Mouse (Mus musculus): Measurements from ENCODE around the gene Nsg1. TPM values are rescaled to one million over a fixed set of nuclear protein-coding genes. Genes with fewer than 3 reads are reported as not detected.

Nsg1 gene
- polyA plus RNA-seq, 1 experiment from 2014 or later: 1,460 TPM

DNA sequence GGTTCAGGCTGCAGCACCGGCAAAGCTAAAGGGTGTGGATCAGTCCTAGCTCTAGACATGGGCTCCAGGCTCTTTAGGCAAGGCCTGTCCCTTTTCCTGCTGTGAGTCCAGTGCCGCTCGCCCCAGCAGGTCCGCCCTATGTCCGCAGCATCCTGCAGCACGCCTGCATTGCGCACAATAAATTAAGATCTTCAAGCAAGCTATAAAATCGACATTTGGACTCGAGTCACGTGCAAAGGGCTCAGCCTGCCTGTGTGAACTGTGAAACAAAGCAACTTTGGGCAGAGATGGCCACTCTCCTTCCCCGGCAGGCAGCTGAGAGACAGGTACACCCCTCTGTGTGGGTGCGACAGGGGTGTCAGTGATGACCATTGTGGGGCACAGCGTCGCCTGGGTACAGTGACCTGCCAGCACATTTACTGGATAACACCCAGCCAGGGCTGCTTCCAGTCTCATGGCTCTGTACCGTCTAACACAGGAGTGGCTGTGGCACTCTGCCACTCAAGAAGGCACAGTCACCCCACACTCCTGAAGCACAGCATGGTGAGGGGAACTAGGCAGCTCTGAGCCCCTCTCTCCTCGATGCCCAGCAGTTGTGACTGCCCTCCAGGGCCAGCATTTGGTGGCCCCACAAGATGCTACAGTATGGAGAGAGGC lies 14.7 kb upstream of the Nsg1 start:
- Histone ChIP-seq H3K4me2 (no peak overlapping the region), H3K4me3 (replicated peaks) (no peak overlapping the region), H3K36me3 (no peaks in the 10 kb centered on the region), H3K9ac (replicated peaks) (no peak overlapping the region), H3K27ac (replicated peaks) (no peak overlapping the region), H3K9me3 (replicated peaks) (no peaks in the 10 kb centered on the region), H3K4me1 (no peaks in the 10 kb centered on the region; the same call in 1 of the 2 replicates), H3K27me3 (replicated peaks) (no peaks in the 10 kb centered on the region)
- WGBS: 60% methylated on average over 16 of the region's 16 CpGs
- peak; percentile 65; the same call in 1 of the 2 replicates for ATAC-seq (ENCODE audit: low FRiP score)

DNA sequence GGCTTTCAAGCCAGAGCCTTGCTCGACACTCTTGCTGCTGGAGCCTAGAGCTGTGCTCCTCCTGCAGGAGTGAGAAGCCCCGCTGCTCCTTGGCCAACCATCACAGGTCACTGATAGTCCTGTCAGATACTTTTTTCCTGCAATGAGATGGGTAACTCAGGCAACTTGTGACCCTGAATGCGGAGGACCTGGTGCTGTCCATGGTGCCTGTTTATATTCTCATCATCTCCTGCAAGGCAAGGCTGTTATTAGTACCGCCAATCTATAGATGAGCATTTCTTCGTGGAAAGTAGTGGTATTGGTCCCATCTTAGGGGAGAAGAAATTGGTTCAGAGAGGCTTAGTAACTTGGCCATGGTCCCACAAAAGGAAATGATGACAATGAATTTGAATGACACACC lies 14.1 kb upstream of the Nsg1 start:
- H3K4me1 ChIP-seq: no peaks in the 10 kb centered on the region; the same call in 1 of the 2 replicates
- H3K27ac ChIP-seq (replicated peaks): no peak overlapping the region
- 51% methylated on average over 5 of the region's 5 CpGs for WGBS
- no peak overlapping the region for H3K4me3 ChIP-seq (replicated peaks)
- no peak for ATAC-seq (ENCODE audit: low FRiP score)
- no peak overlapping the region for H3K9ac ChIP-seq (replicated peaks)
- no peak overlapping the region for H3K4me2 ChIP-seq
- no peaks in the 10 kb centered on the region for H3K27me3 ChIP-seq (replicated peaks)
- no peaks in the 10 kb centered on the region for H3K36me3 ChIP-seq
- no peaks in the 10 kb centered on the region for H3K9me3 ChIP-seq (replicated peaks)

DNA sequence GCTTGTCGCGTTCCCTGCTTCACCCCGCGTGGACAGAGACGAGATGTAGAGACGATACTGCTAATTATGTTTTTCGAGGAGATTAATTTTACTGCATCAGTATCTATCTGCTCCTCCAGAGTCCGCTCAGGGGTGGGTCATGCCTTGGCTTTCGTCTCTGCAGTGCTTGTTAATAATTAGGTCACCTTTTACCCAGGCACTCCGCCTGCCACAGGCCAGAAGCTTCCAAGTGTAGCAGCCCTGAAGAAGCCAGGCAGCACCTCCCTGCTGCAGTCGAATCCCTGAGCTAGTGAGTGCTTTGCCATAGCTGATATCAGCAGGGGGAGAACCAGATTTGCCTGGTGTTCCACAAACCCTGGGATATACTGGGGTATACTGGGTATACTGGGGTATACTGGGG lies 8.8 kb upstream of the Nsg1 start:
- no peaks in the 10 kb centered on the region for H3K9me3 ChIP-seq (replicated peaks)
- 0 out of 2 replicates have a peak, but pooled peaks have one; percentile 22 for ATAC-seq (ENCODE audit: low FRiP score)
- no peak overlapping the region for H3K4me3 ChIP-seq (replicated peaks)
- no peaks in the 10 kb centered on the region for H3K36me3 ChIP-seq
- H3K9ac ChIP-seq (replicated peaks): no peak overlapping the region
- no peak overlapping the region for H3K4me2 ChIP-seq
- peak overlapping the region; percentile 28; the same call in 1 of the 2 replicates for H3K27ac ChIP-seq (replicated peaks)
- H3K27me3 ChIP-seq (replicated peaks): no peaks in the 10 kb centered on the region
- 60% methylated on average over 11 of the region's 11 CpGs for WGBS
- no peaks in the 10 kb centered on the region for H3K4me1 ChIP-seq

DNA sequence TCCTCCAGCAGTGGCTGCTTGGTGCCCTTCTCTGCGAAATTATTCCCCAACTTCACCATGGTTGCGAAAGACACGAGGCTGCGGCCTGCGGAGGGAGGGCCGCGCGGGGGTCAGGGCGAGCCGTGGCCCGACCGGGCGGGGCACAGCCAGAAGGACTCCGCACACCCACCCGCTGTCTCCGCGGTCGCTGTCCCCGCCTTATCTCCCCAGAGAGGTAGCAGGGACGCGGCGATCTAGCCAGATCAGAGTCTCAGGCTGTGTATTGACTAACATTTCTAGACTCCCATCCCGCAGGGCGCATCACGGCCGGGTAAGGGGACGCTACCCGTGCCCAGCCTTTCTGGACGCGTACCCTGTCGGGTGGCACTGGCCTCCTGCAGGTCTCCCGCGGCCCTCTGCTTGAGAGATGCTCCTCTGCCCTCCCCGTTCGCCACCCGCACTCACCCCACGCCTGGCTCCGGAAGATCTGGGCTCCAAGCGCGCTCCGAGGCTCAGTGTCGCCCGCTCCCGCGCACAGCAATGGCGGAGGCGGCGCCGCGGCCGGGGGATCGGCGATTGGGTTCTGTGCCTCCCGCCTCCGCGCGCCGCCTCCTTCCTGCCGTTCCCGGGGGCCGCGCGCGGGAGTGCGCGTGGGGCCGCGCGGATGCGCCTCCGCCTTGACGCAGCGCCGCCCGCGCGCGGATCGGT lies 617 bp downstream of the Nsg1 start:
- peak overlapping the region; percentile 97 for H3K9ac ChIP-seq (replicated peaks)
- H3K9me3 ChIP-seq (replicated peaks): no peaks in the 10 kb centered on the region
- H3K4me2 ChIP-seq: peak overlapping the region; percentile 80
- H3K36me3 ChIP-seq: peaks cover 29% of the 10 kb centered on the region
- 0 out of 2 replicates have a peak, but pooled peaks cover 4% of the 10 kb centered on the region for H3K27me3 ChIP-seq (replicated peaks)
- WGBS: under 1% methylated on average over 79 of the region's 79 CpGs
- H3K4me1 ChIP-seq: peaks cover 50% of the 10 kb centered on the region
- peak overlapping the region; percentile 86 for H3K4me3 ChIP-seq (replicated peaks)
- peak; percentile 90 for ATAC-seq (ENCODE audit: low FRiP score)
- H3K27ac ChIP-seq (replicated peaks): peak overlapping the region; percentile 98

DNA sequence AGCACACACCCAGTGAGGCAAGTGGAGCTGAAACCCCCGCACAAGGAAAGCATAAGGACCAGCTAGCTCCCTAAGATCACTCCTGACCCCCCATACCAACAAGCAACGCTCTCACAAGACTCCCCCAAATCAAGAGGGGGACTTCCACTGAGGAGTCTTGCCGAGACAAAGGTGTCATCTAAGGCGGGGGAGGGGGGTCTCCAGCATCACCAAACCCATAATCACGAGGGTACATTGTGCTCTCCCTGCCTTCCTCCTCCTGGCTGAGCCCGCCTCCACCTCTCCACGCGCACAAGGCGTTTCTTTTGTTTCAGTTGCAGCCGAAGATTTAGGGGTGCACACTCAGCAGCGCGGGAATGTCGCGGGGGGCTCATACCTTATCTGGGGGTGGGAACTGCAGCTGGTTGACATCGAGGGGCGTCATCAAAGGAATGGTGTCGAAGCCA lies 1.2 kb downstream of the Nsg1 start:
- Histone ChIP-seq H3K9ac (replicated peaks) (peak overlapping the region; percentile 97), H3K9me3 (replicated peaks) (no peaks in the 10 kb centered on the region), H3K4me1 (peaks cover 55% of the 10 kb centered on the region), H3K4me3 (replicated peaks) (peak overlapping the region; percentile 86), H3K36me3 (peaks cover 35% of the 10 kb centered on the region), H3K27ac (replicated peaks) (peak overlapping the region; percentile 98), H3K27me3 (replicated peaks) (0 out of 2 replicates have a peak, but pooled peaks cover 4% of the 10 kb centered on the region), H3K4me2 (peak overlapping the region; percentile 80)
- peak; percentile 72 for ATAC-seq (ENCODE audit: low FRiP score)
- under 1% methylated on average over 17 of the region's 17 CpGs for WGBS

DNA sequence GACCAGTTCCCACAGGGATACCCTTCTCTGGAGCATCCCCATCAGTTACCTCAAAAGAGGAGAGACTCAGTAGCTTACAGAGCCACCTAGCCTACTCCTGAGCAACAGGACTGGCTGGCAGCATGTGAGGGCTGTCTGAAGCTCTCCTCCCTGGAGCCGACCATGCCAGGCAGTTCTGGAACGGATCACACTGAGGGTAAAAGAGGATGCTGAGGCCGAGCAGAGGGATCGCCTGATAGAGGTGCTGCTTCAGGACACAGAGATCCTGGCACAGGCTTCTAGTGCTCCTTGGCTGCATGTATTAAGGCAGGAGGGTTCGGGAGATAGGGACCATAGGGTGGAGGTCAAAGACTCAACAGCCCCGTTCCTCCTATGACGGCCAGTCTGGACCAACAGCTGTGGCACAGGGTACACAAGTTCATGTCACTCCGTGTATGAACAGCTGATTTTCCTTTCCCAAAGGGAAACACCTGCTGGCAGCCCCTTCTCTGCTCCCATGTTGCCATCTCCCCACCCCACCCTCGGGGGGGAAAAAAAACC lies 2.2 kb downstream of the Nsg1 start:
- peak overlapping the region; percentile 97 for H3K9ac ChIP-seq (replicated peaks)
- H3K27me3 ChIP-seq (replicated peaks): 0 out of 2 replicates have a peak, but pooled peaks cover 4% of the 10 kb centered on the region
- peaks cover 65% of the 10 kb centered on the region for H3K4me1 ChIP-seq
- H3K4me2 ChIP-seq: peak overlapping the region; percentile 80
- H3K4me3 ChIP-seq (replicated peaks): peak overlapping the region; percentile 86
- WGBS: 31% methylated on average over 9 of the region's 9 CpGs
- peaks cover 42% of the 10 kb centered on the region for H3K36me3 ChIP-seq
- peak overlapping the region; percentile 98 for H3K27ac ChIP-seq (replicated peaks)
- no peak for ATAC-seq (ENCODE audit: low FRiP score)
- H3K9me3 ChIP-seq (replicated peaks): no peaks in the 10 kb centered on the region

DNA sequence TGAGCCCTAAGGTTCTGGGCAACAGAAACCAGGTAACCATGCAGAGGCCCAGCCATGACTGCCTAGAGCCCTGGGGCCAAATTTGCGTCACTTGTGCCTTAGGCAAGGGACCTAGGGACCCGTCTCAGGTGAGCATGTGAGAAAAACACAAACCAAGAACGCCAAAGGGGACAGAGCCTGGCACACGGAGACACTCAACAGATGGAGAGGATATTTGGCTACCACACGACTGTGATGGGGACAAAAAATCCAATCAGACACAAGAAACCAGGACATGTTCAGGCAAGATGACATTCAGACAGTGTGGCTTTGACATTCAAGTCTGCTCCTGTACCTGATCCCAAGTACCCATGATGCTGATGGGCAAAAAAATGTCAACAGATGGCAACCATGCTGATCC lies 6.1 kb downstream of the Nsg1 start:
- Histone ChIP-seq H3K36me3 (peaks cover 75% of the 10 kb centered on the region), H3K9ac (replicated peaks) (no peak overlapping the region), H3K4me2 (peak overlapping the region; percentile 43), H3K9me3 (replicated peaks) (no peaks in the 10 kb centered on the region), H3K27ac (replicated peaks) (no peak overlapping the region), H3K4me1 (peaks cover 79% of the 10 kb centered on the region), H3K27me3 (replicated peaks) (no peaks in the 10 kb centered on the region), H3K4me3 (replicated peaks) (0 out of 2 replicates have a peak overlapping the region, but pooled peaks have one; percentile 12)
- no peak for ATAC-seq (ENCODE audit: low FRiP score)
- 88% methylated on average over 5 of the region's 5 CpGs for whole genome bisulfite sequencing

DNA sequence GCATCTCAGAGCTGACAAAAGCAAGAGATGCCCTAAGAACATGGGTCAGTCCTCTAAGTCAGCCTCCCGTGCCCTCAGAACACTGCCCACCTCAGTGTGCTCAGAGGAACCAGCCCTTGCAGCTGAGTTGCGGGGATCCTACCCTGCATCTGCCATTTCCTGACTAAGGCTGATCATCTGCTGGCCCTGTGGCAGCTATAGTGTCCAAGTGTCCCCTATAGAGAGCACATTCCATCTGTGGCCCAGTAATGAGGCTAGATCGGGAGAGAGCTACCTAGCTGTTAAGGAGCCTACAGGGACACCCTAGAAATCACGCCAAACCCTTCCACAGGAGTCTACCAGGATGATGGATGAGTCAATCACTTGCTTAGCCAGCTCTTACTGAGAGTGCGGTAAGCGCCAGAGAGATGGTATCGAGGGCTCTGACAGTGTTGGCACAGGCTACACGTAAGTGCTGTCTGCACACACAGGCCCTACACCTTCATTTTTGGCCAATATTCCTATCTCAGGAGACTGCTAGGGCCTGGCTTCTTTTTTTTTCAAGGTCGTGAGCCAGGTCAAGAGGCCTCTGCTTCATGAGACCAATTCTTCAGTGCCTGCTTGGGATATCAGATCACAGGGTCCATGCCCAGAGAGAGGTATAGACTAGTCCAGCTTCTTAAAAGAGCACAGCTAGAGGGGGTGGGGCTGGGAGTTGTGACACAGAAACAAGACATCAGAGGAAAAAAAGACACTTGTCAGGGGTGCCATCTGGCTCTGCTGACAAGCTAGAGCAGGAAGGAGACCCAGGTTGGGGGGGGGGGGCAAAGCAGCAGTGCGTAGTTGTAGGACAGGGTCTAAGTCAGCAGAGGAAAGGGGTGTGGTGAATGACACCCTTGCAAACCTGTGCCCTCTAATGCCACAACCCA lies 7.3 kb downstream of the Nsg1 start:
- Histone ChIP-seq H3K27ac (replicated peaks) (peak overlapping the region; percentile 48), H3K9me3 (replicated peaks) (no peaks in the 10 kb centered on the region), H3K4me3 (replicated peaks) (0 out of 2 replicates have a peak overlapping the region, but pooled peaks have one; percentile 1), H3K36me3 (peaks cover 83% of the 10 kb centered on the region), H3K4me2 (peak overlapping the region; percentile 43), H3K4me1 (peaks cover 84% of the 10 kb centered on the region), H3K27me3 (replicated peaks) (no peaks in the 10 kb centered on the region), H3K9ac (replicated peaks) (no peak overlapping the region)
- WGBS: 61% methylated on average over 10 of the region's 10 CpGs
- ATAC-seq (ENCODE audit: low FRiP score): peak; percentile 28; the same call in 1 of the 2 replicates

DNA sequence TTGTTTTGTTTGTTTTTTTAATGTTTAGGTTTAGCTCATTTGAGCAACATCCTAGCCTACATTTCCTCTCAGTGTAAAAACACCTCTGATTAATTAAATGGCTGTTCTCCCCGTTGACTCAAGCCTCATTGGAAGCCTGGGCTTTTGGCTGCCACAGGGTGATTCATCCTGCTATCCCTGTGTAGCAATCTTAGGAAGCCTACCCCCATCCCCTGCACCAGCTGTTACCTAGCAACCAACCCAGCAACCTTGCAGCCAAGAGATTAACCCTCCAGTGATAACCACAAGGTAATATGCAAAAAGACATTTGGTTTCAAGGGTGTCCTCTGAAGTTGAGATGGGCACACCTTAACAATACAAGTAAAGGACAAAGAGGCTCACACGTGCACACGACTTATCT lies 8.4 kb downstream of the Nsg1 start:
- H3K27me3 ChIP-seq (replicated peaks): no peaks in the 10 kb centered on the region
- H3K4me1 ChIP-seq: peaks cover 84% of the 10 kb centered on the region
- H3K9me3 ChIP-seq (replicated peaks): no peaks in the 10 kb centered on the region
- peak overlapping the region; percentile 43 for H3K4me2 ChIP-seq
- WGBS: 44% methylated on average over 3 of the region's 3 CpGs
- H3K27ac ChIP-seq (replicated peaks): peak overlapping the region; percentile 13; the same call in 1 of the 2 replicates
- peaks cover 86% of the 10 kb centered on the region for H3K36me3 ChIP-seq
- H3K4me3 ChIP-seq (replicated peaks): no peak overlapping the region
- no peak overlapping the region for H3K9ac ChIP-seq (replicated peaks)
- 0 out of 2 replicates have a peak, but pooled peaks have one; percentile 18 for ATAC-seq (ENCODE audit: low FRiP score)

DNA sequence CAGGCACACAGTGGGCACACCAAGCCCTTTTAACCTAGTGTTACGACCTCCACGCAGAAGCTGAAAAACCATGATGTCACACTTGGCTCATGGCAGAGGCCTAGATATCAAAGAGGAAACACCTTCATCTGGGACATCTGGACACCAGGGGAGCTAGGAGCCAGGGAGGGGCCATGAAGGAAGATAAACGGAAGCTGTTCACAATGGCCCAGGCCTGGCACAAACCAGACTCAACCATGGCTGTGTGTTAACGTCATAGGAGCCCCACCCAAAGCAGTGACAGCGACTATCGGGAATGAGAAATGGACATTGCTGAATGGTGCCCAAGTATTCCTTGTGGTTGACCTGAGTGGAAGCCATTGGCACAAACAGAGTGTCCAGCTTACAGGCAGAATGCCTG lies 13.2 kb downstream of the Nsg1 start:
- Histone ChIP-seq H3K4me3 (replicated peaks) (no peak overlapping the region), H3K9me3 (replicated peaks) (no peaks in the 10 kb centered on the region), H3K4me2 (no peak overlapping the region), H3K4me1 (peaks cover 43% of the 10 kb centered on the region), H3K27ac (replicated peaks) (no peak overlapping the region), H3K27me3 (replicated peaks) (no peaks in the 10 kb centered on the region), H3K36me3 (peaks cover 86% of the 10 kb centered on the region), H3K9ac (replicated peaks) (no peak overlapping the region)
- no peak for ATAC-seq (ENCODE audit: low FRiP score)
- 86% methylated on average over 6 of the region's 6 CpGs for WGBS

DNA sequence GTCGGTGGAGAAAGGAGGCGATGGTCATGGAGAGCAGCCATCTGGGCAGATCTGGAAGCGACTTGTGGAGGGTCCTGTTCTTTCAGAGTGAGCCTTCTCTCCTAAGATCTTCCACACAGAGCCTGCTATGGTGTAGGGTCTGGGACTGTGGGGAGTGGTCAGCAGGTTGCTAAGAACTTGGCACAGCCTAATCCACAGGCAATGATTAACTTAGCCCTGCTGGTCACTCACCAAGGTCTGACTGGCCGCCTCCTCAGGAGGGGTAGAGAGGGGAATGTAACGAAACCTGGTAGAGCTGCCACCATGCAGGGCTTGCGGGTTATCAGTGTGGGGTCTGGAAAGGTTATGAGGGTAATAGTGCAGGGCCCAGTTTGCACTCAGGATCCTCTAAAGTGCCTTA lies 18.8 kb downstream of the Nsg1 start:
- no peak for ATAC-seq (ENCODE audit: low FRiP score)
- Histone ChIP-seq H3K27me3 (replicated peaks) (no peaks in the 10 kb centered on the region), H3K9ac (replicated peaks) (no peak overlapping the region), H3K27ac (replicated peaks) (no peak overlapping the region), H3K4me3 (replicated peaks) (no peak overlapping the region), H3K4me1 (peaks cover 5% of the 10 kb centered on the region; the same call in 1 of the 2 replicates), H3K36me3 (peaks cover 93% of the 10 kb centered on the region), H3K4me2 (no peak overlapping the region), H3K9me3 (replicated peaks) (no peaks in the 10 kb centered on the region)
- 81% methylated on average over 6 of the region's 6 CpGs for WGBS

Data from neural tube, embryonic 15.5 days (tissue).